Mouse (Mus musculus) layer of hippocampus, adult 2 months (tissue): ENCODE measurements at regions not wholly inside any gene's neighbourhood (a gene's known extent, or its start where the extent isn't known, plus 50 kb on each side); places are given as distances from the start of the nearest gene placed in this dataset.

Experiments
- DNase-seq, 2 experiments: peaks; one replicate each; pipeline ENCODE4 v3.0.0; 2022; ENCODE audit warnings: low spot score in 2 of 2
- H3K27ac ChIP-seq: fragments of 200-600 bp; 2 replicates; pipeline ENCODE4 v1.8.1; 2022
- H3K4me3 ChIP-seq: fragments of 200-600 bp; 2 replicates; pipeline ENCODE4 v1.8.1; 2022; ENCODE audit warnings: mild to moderate bottlenecking
- CTCF ChIP-seq: fragments of 200-600 bp; conservative IDR thresholded peaks from 2 replicates; pipeline ENCODE4 v1.8.1; 2022; ENCODE audit warnings: antibody characterized with exemption, mild to moderate bottlenecking, moderate library complexity

DNA sequence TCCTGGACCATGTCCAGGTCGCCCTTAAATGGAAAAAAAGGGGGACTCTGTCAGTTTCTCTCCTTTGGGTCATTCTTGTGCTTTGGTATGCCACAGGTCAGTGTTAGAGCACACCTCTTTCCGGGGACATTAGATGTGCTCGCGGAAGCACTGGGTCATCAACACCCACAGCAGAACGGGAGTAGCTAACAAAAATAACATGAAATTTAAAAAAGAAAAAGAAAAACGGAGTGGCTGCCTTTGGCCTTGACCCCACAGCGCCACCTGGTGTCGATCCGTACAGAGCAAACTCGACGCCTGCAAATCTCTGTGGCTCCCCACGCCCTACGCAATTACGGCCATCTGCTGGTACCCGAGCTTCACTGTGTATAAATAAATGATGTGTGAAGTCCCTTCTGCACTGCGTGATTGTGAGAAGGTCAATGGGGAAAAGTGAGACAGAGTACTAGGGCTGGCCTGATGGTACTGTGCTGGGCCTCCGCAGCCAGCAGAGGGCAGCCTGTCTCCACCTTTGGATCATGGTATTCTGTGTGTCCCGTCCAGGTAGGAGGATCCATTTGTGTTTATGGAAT, 99.0 kb upstream of the Slc7a12 start:
- peak; percentile 43 to 81 for DNase-seq
- Histone ChIP-seq H3K27ac (no peak overlapping the region), H3K4me3 (peak overlapping the region; percentile 27; the same call in 1 of the 2 replicates)
- TF ChIP-seq CTCF = peak; percentile 92

- DNase-seq = no peak
- TF ChIP-seq CTCF = no peak
- H3K4me3 ChIP-seq = no peak overlapping the region
- H3K27ac ChIP-seq = no peak overlapping the region
These were observed 89.8 kb upstream of the Slc7a12 start for GRCm38 (mm10) chr3:14390656-14391055.

- no peak overlapping the region for H3K27ac ChIP-seq
- no peak for DNase-seq
- TF ChIP-seq CTCF = no peak
- no peak overlapping the region for H3K4me3 ChIP-seq
These were observed 81.8 kb upstream of the Slc7a12 start for GRCm38 (mm10) chr3:14398676-14399075.

- no peak for DNase-seq
- no peak for TF ChIP-seq CTCF
- Histone ChIP-seq H3K27ac (no peak overlapping the region), H3K4me3 (no peak overlapping the region)
These were observed 71.9 kb upstream of the Slc7a12 start for GRCm38 (mm10) chr3:14408435-14409125.
